In genomic region chr9:78646008-78646777, GRCm38 (mm10) we compare ENCODE assay signal across 9 mouse cellular contexts. TPM values are rescaled to one million over a fixed set of nuclear protein-coding genes. Genes with fewer than 3 reads are reported as not detected.
DNase-seq lines count a peak whose midpoint lies in the region; ATAC-seq lines count a peak whose summit lies in the region.
"Had no signal": no experiment of that assay in that cellular context is flagged by ENCODE, and none has a peak within 500 bp of the region (broad histone marks: within the 10 kb centered on the region; RNA-seq: fewer than 3 reads in every experiment).

No protein-coding gene starts in this region.

- intact Hi-C loops in left cerebral cortex, postnatal 14 days (cut with DNase I), result loop anchor here (5.0 kb wide), 1 partner anchor 1071 kb away; the partner anchor contains the start of gene Col12a1

- no peak overlapping the region for H3K27ac ChIP-seq in liver, embryonic 12.5 days
- H3K27ac ChIP-seq in forebrain, embryonic 16.5 days (ENCODE audit: low read length), result no peak overlapping the region
- H3K27ac ChIP-seq in neural tube, embryonic 12.5 days, result no peak overlapping the region
- H3K27ac ChIP-seq: neural tube, embryonic 13.5 days had no signal

- H3K9me3 ChIP-seq in liver, embryonic 12.5 days (replicated peaks), result no peaks in the 10 kb centered on the region
- H3K9me3 ChIP-seq in forebrain, embryonic 16.5 days (ENCODE audit: control insufficient read depth, low read length), result no peaks in the 10 kb centered on the region
- H3K9me3 ChIP-seq in neural tube, embryonic 12.5 days, result no peaks in the 10 kb centered on the region
- H3K9me3 ChIP-seq: neural tube, embryonic 13.5 days had no signal

- no peaks in the 10 kb centered on the region for H3K36me3 ChIP-seq in liver, embryonic 12.5 days
- H3K36me3 ChIP-seq in forebrain, embryonic 16.5 days (ENCODE audit: control insufficient read depth, insufficient read depth), result no peaks in the 10 kb centered on the region
- no peaks in the 10 kb centered on the region for H3K36me3 ChIP-seq in neural tube, embryonic 12.5 days
- H3K36me3 ChIP-seq: neural tube, embryonic 13.5 days had no signal

- no peak for ATAC-seq in liver, embryonic 12.5 days
- ATAC-seq in forebrain, embryonic 16.5 days, result peak; percentile 49; the same call in 1 of the 2 replicates
- peak; percentile 61; the same call in 1 of the 2 replicates for ATAC-seq in neural tube, embryonic 12.5 days (ENCODE audit: low FRiP score, low read depth)
- ATAC-seq in erythroid progenitor cell, adult 5-6 weeks (replicated peaks; ENCODE audit: low FRiP score, poor library complexity, severe bottlenecking), result no peak

- DNase-seq in liver (peak; percentile 57), MN1 (ENCODE audit: low spot score) (peak; percentile 38)
- peak; percentile 38 for DNase-seq in c-Kit-positive CD71-positive TER-119-negative erythroid progenitor cells, embryonic 14.5 days (ENCODE audit: low read depth)
- DNase-seq in left cerebral cortex, postnatal 14 days (ENCODE audit: low spot score in 2 of 2), result peak; percentile 21 to 68

- H3K4me3 ChIP-seq in liver, embryonic 12.5 days, result no peak overlapping the region
- no peak overlapping the region for H3K4me3 ChIP-seq in forebrain, embryonic 16.5 days (replicated peaks; ENCODE audit: low read length)
- no peak overlapping the region for H3K4me3 ChIP-seq in neural tube, embryonic 12.5 days
- H3K4me3 ChIP-seq: neural tube, embryonic 13.5 days had no signal

- no peaks in the 10 kb centered on the region for H3K27me3 ChIP-seq in liver, embryonic 12.5 days (replicated peaks)
- H3K27me3 ChIP-seq in forebrain, embryonic 16.5 days (replicated peaks; ENCODE audit: control insufficient read depth, insufficient read depth, low read length), result no peaks in the 10 kb centered on the region
- H3K27me3 ChIP-seq in neural tube, embryonic 12.5 days (replicated peaks), result no peaks in the 10 kb centered on the region
- H3K27me3 ChIP-seq: neural tube, embryonic 13.5 days had no signal

- H3K4me1 ChIP-seq in liver, embryonic 12.5 days, result no peaks in the 10 kb centered on the region
- no peaks in the 10 kb centered on the region for H3K4me1 ChIP-seq in forebrain, embryonic 16.5 days (replicated peaks; ENCODE audit: control insufficient read depth, insufficient read depth, low read length)
- no peaks in the 10 kb centered on the region for H3K4me1 ChIP-seq in neural tube, embryonic 12.5 days
- H3K4me1 ChIP-seq: neural tube, embryonic 13.5 days had no signal

- H3K9ac ChIP-seq in liver, embryonic 12.5 days, result no peak overlapping the region
- no peak overlapping the region for H3K9ac ChIP-seq in forebrain, embryonic 16.5 days (replicated peaks; ENCODE audit: low read depth, low read length)
- no peak overlapping the region for H3K9ac ChIP-seq in neural tube, embryonic 12.5 days
- H3K9ac ChIP-seq: neural tube, embryonic 13.5 days had no signal

- no peak overlapping the region for H3K4me2 ChIP-seq in liver, embryonic 12.5 days
- H3K4me2 ChIP-seq in forebrain, embryonic 16.5 days (ENCODE audit: low read length), result no peak overlapping the region
- H3K4me2 ChIP-seq in neural tube, embryonic 12.5 days (replicated peaks), result no peak overlapping the region
- H3K4me2 ChIP-seq: neural tube, embryonic 13.5 days had no signal

- WGBS in liver, embryonic 12.5 days (ENCODE audit: insufficient replicate concordance), result 33% methylated on average over 6 of the region's 6 CpGs
- WGBS in forebrain, embryonic 16.5 days, result 44% methylated on average over 6 of the region's 6 CpGs
- WGBS in neural tube, embryonic 12.5 days, result 50% methylated on average over 6 of the region's 6 CpGs

RNA-seq across cellular contexts. Expression of gene Cd109, which starts 30.8 kb away (rescaled TPM):
- polyA plus RNA-seq in liver, embryonic 12.5 days (2016; fragmentation: Nextera tagmentation; extraction: Ambion mirVana), result 0.38 and 0.50 TPM in 2 replicates
- polyA plus RNA-seq in forebrain, embryonic 16.5 days (2015; fragmentation: Nextera tagmentation; extraction: Ambion mirVana), result 1.1 and 1.5 TPM in 2 replicates
- 1 to 10 TPM in 1 of 2 experiments, under 1 TPM in 1; 0.64 to 1.2 TPM for total RNA-seq in left cerebral cortex, postnatal 14 days (2021)
- polyA plus RNA-seq in neural tube, embryonic 12.5 days (2016; fragmentation: Nextera tagmentation; extraction: Ambion mirVana), result 3.2 and 3.7 TPM in 2 replicates
- total RNA-seq in erythroid progenitor cell, adult 5-6 weeks (2015; ENCODE audit: low replicate concordance), result not detected in 2 replicates
- total RNA-seq in erythroid progenitor cell, adult 5-6 weeks (2017; ENCODE audit: low replicate concordance), result not detected in 2 replicates

RNA-seq across cellular contexts. Expression of gene Slc17a5, which starts 58.4 kb away (rescaled TPM):
- 5.6 and 6.0 TPM in 2 replicates for polyA plus RNA-seq in liver, embryonic 12.5 days (2016; fragmentation: Nextera tagmentation; extraction: Ambion mirVana)
- polyA plus RNA-seq in forebrain, embryonic 16.5 days (2015; fragmentation: Nextera tagmentation; extraction: Ambion mirVana), result 16.6 and 18.2 TPM in 2 replicates
- total RNA-seq in left cerebral cortex, postnatal 14 days (2021), result 10 to 100 TPM; 17.6 to 19.2 TPM
- 15.1 and 15.9 TPM in 2 replicates for polyA plus RNA-seq in neural tube, embryonic 12.5 days (2016; fragmentation: Nextera tagmentation; extraction: Ambion mirVana)
- total RNA-seq in erythroid progenitor cell, adult 5-6 weeks (2015; ENCODE audit: low replicate concordance), result 0.84 and 5.4 TPM in 2 replicates
- total RNA-seq in erythroid progenitor cell, adult 5-6 weeks (2017; ENCODE audit: low replicate concordance), result 1.8 and 2.8 TPM in 2 replicates

Comparison
In these comparisons a context has a peak if more than half of its experiments do, and no peak if none do; other contexts are left out.
1. ATAC-seq: peak in forebrain, embryonic 16.5 days (single experiment) and neural tube, embryonic 12.5 days (single experiment); none in liver, embryonic 12.5 days (single experiment) and erythroid progenitor cell, adult 5-6 weeks (single experiment).
2. Peak in every context shown above with its lines, with median percentiles within 50 percentile points of each other: DNase-seq.